Mouse (Mus musculus) small intestine, adult 2 months (tissue): Measurements from ENCODE around the gene Wsb2.

ENCODE experiments used
- CTCF ChIP-seq: fragments of 200-500 bp; IDR thresholded peaks from 2 replicates; pipeline ENCODE4 v1.5.1; 2012; ENCODE audit warnings: low read depth, mild to moderate bottlenecking, control low read depth, inconsistent platforms, low read length, moderate library complexity, mixed read lengths; ENCODE audit not compliant: insufficient replicate concordance, insufficient read length; ENCODE audit errors: extremely low read depth
- POLR2A ChIP-seq: fragments of 200-500 bp; IDR thresholded peaks from 2 replicates; pipeline ENCODE4 v1.6.1; 2012; ENCODE audit warnings: low read depth, mild to moderate bottlenecking, control low read depth, inconsistent platforms, low read length, moderate library complexity

DNA sequence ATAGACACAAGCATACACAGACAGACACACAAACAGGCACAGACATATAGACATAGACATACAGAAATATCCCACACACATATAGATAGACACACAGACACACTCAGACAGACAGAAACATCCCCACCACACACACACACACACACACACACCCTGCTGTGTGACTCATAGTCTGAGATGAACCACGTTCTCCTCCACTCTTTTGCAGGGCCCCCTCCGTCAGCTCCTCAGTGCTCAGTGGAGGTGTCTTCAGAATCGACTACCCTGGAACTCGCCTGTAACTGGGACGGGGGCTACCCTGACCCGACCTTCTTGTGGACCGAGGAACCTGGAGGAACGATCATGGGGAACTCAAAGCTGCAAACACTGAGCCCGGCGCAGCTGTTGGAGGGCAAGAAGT, 19.1 kb upstream of the Wsb2 start:
- no peak for TF ChIP-seq CTCF
- no peak for TF ChIP-seq POLR2A
